Mouse (Mus musculus): ENCODE measurements around the gene Art3.

DNA sequence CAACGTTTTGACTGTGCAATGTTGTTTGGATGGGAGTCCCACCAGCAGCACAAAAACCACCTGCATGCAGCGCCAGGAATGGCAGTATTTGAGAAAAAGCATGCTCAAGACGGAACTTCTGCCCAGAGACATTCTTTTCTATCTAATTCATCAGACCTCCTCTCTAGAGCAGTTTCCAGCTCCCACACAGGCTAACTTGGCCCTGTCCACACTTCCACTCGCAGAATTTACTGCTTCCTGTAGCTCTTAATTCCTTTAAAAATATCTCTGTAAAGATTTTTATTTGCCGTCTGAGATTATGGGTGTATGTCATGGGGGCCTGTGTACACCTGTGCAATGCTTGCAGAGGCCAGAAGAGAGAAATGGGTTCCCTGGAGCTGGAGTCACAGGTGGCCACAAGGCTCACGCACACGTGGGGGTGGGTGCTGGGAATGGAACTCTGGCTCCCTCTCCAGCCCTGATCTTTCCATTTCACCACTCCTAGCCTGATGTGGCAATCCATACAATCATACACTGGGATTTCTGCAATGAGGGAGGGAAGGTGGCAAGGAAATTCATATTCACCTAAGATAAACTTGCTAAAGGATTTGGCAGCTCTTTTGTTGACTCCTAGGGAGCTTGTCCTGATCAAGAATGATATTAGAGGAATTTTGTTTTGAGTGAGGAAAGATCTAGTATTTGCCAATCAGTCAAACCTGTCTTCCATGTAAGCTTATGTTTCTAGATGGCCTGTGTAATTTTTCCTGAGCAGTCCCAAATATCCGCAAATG, 9.8 kb upstream of the Art3 start:
- no peak for TF ChIP-seq CTCF (IDR thresholded peaks at IDR 0.05; ENCODE audit: low read depth)
- no peak for TF ChIP-seq EP300 (IDR thresholded peaks at IDR 0.05; ENCODE audit: low read depth)

All from heart, postnatal 0 days (tissue).